In the genomic region with DNA sequence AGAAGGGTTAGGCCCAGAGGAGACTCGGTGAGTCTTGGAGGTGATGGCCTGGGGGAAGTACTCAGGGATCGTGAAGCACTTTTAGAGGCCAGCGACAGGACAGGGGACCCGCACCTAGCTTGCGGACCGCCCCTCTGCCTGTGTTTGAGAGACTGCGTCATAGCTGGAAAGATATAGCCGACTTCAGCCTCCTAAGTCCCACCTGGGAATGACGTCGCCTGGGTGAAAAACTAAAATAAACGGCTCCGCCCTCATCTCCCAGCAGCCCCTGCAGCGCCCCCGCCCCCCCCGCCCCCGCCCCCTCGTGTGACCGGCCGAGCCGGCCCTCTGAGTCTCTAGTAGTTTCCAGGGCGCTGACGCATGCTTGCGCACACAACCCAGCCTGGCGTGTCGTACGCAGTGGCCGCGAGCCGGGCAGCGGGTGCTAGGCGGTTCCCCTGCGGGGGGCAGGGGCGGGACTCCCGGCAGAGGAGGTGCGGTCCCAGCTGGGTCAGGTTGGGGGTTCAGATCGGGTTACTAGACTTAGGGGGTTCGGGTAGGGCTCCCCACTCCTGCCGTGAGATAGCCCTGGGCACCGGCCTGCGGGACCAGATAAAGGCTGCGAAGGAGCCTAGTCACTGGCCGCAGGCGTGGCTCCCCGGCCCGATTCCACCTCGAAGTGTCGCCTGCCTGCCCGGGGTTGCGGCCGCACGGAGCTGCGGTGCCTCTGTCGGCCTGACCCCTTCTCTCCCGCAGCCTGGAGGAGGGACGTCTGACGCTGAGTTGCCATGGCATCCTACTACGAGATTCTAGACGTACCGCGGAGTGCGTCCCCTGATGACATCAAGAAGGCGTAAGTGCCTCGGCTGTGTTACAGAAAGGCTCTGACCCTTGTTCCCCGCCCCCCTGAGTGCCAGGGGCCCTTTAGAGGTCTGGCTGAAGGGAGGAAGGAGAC, we compare ENCODE assay signal across 8 mouse cellular contexts. TPM values are rescaled to one million over a fixed set of nuclear protein-coding genes. Genes with fewer than 3 reads are reported as not detected.
A peak's percentile ranks its signal among the peaks of the same experiment; 100 is the strongest.
DNase-seq lines count a peak whose midpoint lies in the region; ATAC-seq and TF ChIP-seq lines count a peak whose summit lies in the region.

Dnajb2 (plus strand) TSS at position 290 of the 934 bp plus-strand sequence.

- peak within 1 kb of the TSS; percentile 68 for H3K4me3 ChIP-seq in embryonic facial prominence, embryonic 11.5 days (ENCODE audit: low read depth, low read length)
- H3K4me3 ChIP-seq in limb, embryonic 11.5 days (ENCODE audit: low read depth, low read length): peak within 1 kb of the TSS; percentile 63
- peak within 1 kb of the TSS; percentile 49 for H3K4me3 ChIP-seq in midbrain, embryonic 12.5 days
- peak within 1 kb of the TSS; percentile 99 for H3K4me3 ChIP-seq in small intestine, adult 2 months (ENCODE audit: low read depth, low read length)

- H3K4me1 ChIP-seq in embryonic facial prominence, embryonic 11.5 days (ENCODE audit: control insufficient read depth, insufficient read depth, low read length): 0 out of 2 replicates have a peak, but pooled peaks cover 2% of the 10 kb centered on the region
- H3K4me1 ChIP-seq in limb, embryonic 11.5 days (ENCODE audit: control insufficient read depth, insufficient read depth, low read length): peaks cover 6% of the 10 kb centered on the region; the same call in 1 of the 2 replicates
- peaks cover 19% of the 10 kb centered on the region; the same call in 1 of the 2 replicates for H3K4me1 ChIP-seq in midbrain, embryonic 12.5 days
- peaks cover 8% of the 10 kb centered on the region; the same call in 1 of the 2 replicates for H3K4me1 ChIP-seq in small intestine, adult 2 months (ENCODE audit: control insufficient read depth, insufficient read depth, insufficient read length, low read length)

- ATAC-seq in embryonic facial prominence, embryonic 11.5 days (replicated peaks; ENCODE audit: insufficient number of reproducible peaks, low FRiP score, low TSS enrichment, low read depth): peak; percentile 91
- ATAC-seq in limb, embryonic 11.5 days (ENCODE audit: insufficient number of reproducible peaks, low FRiP score, low TSS enrichment, low read depth): peak; percentile 87
- peak; percentile 90 for ATAC-seq in midbrain, embryonic 12.5 days (ENCODE audit: low FRiP score, low read depth)

- DNase-seq in layer of hippocampus, adult 11-12 months (ENCODE audit: low spot score): peak; percentile 87
- DNase-seq in layer of hippocampus, adult 9-10 months (ENCODE audit: low spot score): no peak
- DNase-seq in embryonic facial prominence, embryonic 11.5 days (ENCODE audit: low spot score): peak; percentile 83
- DNase-seq in heart, adult 11 months: peak; percentile 99
- DNase-seq in kidney, adult 11 months: peak; percentile 94
- peak; percentile 77 for DNase-seq in limb, embryonic 11.5 days (ENCODE audit: low spot score)

- H3K27me3 ChIP-seq in embryonic facial prominence, embryonic 11.5 days (ENCODE audit: control insufficient read depth, insufficient read depth, low read length): no peaks in the 10 kb centered on the region
- H3K27me3 ChIP-seq in limb, embryonic 11.5 days (ENCODE audit: control insufficient read depth, insufficient read depth, low read length): no peaks in the 10 kb centered on the region
- peaks cover 13% of the 10 kb centered on the region; the same call in 1 of the 2 replicates for H3K27me3 ChIP-seq in midbrain, embryonic 12.5 days
- H3K27me3 ChIP-seq in small intestine, adult 2 months (ENCODE audit: control insufficient read depth, insufficient read depth, low read length): no peaks in the 10 kb centered on the region

- no peaks in the 10 kb centered on the region for H3K9me3 ChIP-seq in embryonic facial prominence, embryonic 11.5 days (replicated peaks; ENCODE audit: control insufficient read depth, low read length)
- no peaks in the 10 kb centered on the region for H3K9me3 ChIP-seq in limb, embryonic 11.5 days (ENCODE audit: control insufficient read depth, low read length)
- H3K9me3 ChIP-seq in midbrain, embryonic 12.5 days: no peaks in the 10 kb centered on the region

- peak; percentile 72 for TF ChIP-seq POLR2A in small intestine, adult 2 months (IDR thresholded peaks at IDR 0.05; ENCODE audit: low read depth, low read length)

- H3K4me2 ChIP-seq in embryonic facial prominence, embryonic 11.5 days (ENCODE audit: low read depth, low read length): peak within 1 kb of the TSS; percentile 93
- peak within 1 kb of the TSS; percentile 92 for H3K4me2 ChIP-seq in limb, embryonic 11.5 days (ENCODE audit: low read depth, severe bottlenecking)
- H3K4me2 ChIP-seq in midbrain, embryonic 12.5 days (replicated peaks): peak within 1 kb of the TSS; percentile 68

- TF ChIP-seq CTCF in small intestine, adult 2 months (IDR thresholded peaks at IDR 0.05; ENCODE audit: extremely low read depth, insufficient read length, insufficient replicate concordance, low read depth, low read length): no peak

- H3K36me3 ChIP-seq in embryonic facial prominence, embryonic 11.5 days (replicated peaks; ENCODE audit: control insufficient read depth, insufficient read depth, low read depth, low read length): no peaks in the 10 kb centered on the region
- H3K36me3 ChIP-seq in limb, embryonic 11.5 days (ENCODE audit: control insufficient read depth, insufficient read depth, low read length): no peaks in the 10 kb centered on the region
- H3K36me3 ChIP-seq in midbrain, embryonic 12.5 days: peaks cover 9% of the 10 kb centered on the region; the same call in 1 of the 2 replicates
- H3K36me3 ChIP-seq in small intestine, adult 2 months (ENCODE audit: control insufficient read depth, insufficient read depth, low read length): peaks cover 17% of the 10 kb centered on the region

- H3K9ac ChIP-seq in embryonic facial prominence, embryonic 11.5 days (replicated peaks; ENCODE audit: low read length): peak within 1 kb of the TSS; percentile 78
- peak within 1 kb of the TSS; percentile 73 for H3K9ac ChIP-seq in limb, embryonic 11.5 days (ENCODE audit: low read length)
- H3K9ac ChIP-seq in midbrain, embryonic 12.5 days (replicated peaks): peak within 1 kb of the TSS; percentile 59

- H3K27ac ChIP-seq in embryonic facial prominence, embryonic 11.5 days (replicated peaks; ENCODE audit: low read depth, low read length): peak within 1 kb of the TSS; percentile 70
- peak within 1 kb of the TSS; percentile 17; the same call in 1 of the 2 replicates for H3K27ac ChIP-seq in limb, embryonic 11.5 days (replicated peaks; ENCODE audit: low read depth, low read length)
- peak within 1 kb of the TSS; percentile 70 for H3K27ac ChIP-seq in midbrain, embryonic 12.5 days (replicated peaks)
- H3K27ac ChIP-seq in small intestine, adult 2 months (ENCODE audit: insufficient read depth, low read depth, low read length): peak within 1 kb of the TSS; percentile 91

- WGBS in embryonic facial prominence, embryonic 11.5 days: under 1% methylated on average over 64 of the region's 64 CpGs
- under 1% methylated on average over 62 of the region's 64 CpGs for WGBS in limb, embryonic 11.5 days
- WGBS in midbrain, embryonic 12.5 days: 1% methylated on average over 63 of the region's 64 CpGs
- WGBS in small intestine, adult 2 months: under 1% methylated on average over 63 of the region's 64 CpGs

RNA-seq across cellular contexts. Expression of gene Dnajb2, which starts in this region (rescaled TPM):
- 13.8 and 17.2 TPM in 2 replicates for polyA plus RNA-seq in embryonic facial prominence, embryonic 11.5 days (2014; fragmentation: Nextera tagmentation; extraction: Ambion mirVana)
- 16.9 and 17.6 TPM in 2 replicates for polyA plus RNA-seq in limb, embryonic 11.5 days (2014; fragmentation: Nextera tagmentation; extraction: Ambion mirVana)
- 45.6 and 46.0 TPM in 2 replicates for polyA plus RNA-seq in midbrain, embryonic 12.5 days (2016; fragmentation: Nextera tagmentation; extraction: Ambion mirVana)
- polyA plus RNA-seq in small intestine, adult 2 months (2012; rRNA removed): 13.3 and 21.3 TPM in 2 replicates

Comparison
In these comparisons a context has a peak if more than half of its experiments do, and no peak if none do; other contexts are left out.
1. H3K27ac ChIP-seq: peak in every context shown above with its lines; median percentile 91 in small intestine, adult 2 months; 70 in embryonic facial prominence, embryonic 11.5 days; 70 in midbrain, embryonic 12.5 days; 17 in limb, embryonic 11.5 days.
2. H3K4me3 ChIP-seq: peak in every context shown above with its lines; median percentile 99 in small intestine, adult 2 months; 68 in embryonic facial prominence, embryonic 11.5 days; 63 in limb, embryonic 11.5 days; 49 in midbrain, embryonic 12.5 days.